Mouse (Mus musculus): ENCODE measurements around the gene Osbpl10. TPM values are rescaled to one million over a fixed set of nuclear protein-coding genes. Genes with fewer than 3 reads are reported as not detected.

Gene Osbpl10
- polyA plus RNA-seq, 1 experiment from 2014 or later: 3.6 TPM

DNA sequence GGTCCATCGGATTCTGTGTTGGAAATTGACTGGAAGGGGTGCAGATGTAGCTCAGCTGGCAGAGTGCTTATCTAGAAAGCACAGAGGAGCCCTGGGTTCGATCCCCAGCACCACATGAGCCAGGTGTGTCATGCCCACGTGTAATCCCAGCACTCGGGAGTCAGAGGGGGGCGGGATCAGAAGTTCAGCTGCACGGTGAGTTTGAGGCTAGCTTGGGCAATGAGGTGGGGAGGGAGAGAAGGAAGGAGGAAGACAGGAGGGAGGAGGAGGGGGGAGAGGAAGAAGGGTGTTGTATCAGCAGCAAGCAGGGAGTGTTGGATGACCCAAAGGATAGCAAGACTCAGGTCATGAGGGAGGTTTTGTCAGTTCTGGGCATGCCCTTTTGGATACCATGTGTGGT lies 55.9 kb downstream of the Osbpl10 start:
- WGBS: 73% methylated on average over 6 of the region's 6 CpGs
- ATAC-seq (ENCODE audit: insufficient number of reproducible peaks, insufficient read depth, low FRiP score, low TSS enrichment, low read depth): no peak
- Histone ChIP-seq H3K27ac (no peak overlapping the region), H3K9me3 (no peaks in the 10 kb centered on the region), H3K9ac (replicated peaks) (no peak overlapping the region), H3K4me3 (replicated peaks) (no peak overlapping the region), H3K4me2 (no peak overlapping the region), H3K4me1 (replicated peaks) (peaks cover 18% of the 10 kb centered on the region), H3K27me3 (no peaks in the 10 kb centered on the region), H3K36me3 (no peaks in the 10 kb centered on the region)

DNA sequence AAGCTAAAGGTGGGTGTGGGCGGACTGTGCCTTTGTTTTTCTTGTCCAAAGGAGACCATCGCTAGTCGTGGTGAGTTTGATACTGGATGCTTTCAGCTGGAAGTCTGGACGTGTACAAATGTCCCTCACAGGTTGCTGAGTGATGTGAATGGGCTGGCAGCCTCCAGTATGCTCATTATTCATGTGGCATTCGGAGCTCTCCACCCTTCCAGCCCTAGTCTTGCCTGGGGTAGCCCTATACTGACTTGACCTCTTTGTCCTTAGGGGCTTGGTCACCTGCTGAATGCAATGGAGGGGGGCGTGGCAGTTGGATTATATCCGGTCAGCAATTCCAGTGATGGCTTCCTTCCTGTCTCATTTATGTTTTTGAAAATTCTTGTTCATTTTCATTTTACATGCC lies 56.4 kb downstream of the Osbpl10 start:
- WGBS: 85% methylated on average over 7 of the region's 7 CpGs
- Histone ChIP-seq H3K9me3 (no peaks in the 10 kb centered on the region), H3K36me3 (no peaks in the 10 kb centered on the region), H3K4me3 (replicated peaks) (no peak overlapping the region), H3K9ac (replicated peaks) (no peak overlapping the region), H3K4me1 (replicated peaks) (peaks cover 17% of the 10 kb centered on the region), H3K27ac (no peak overlapping the region), H3K4me2 (no peak overlapping the region), H3K27me3 (no peaks in the 10 kb centered on the region)
- ATAC-seq (ENCODE audit: insufficient number of reproducible peaks, insufficient read depth, low FRiP score, low TSS enrichment, low read depth): no peak

DNA sequence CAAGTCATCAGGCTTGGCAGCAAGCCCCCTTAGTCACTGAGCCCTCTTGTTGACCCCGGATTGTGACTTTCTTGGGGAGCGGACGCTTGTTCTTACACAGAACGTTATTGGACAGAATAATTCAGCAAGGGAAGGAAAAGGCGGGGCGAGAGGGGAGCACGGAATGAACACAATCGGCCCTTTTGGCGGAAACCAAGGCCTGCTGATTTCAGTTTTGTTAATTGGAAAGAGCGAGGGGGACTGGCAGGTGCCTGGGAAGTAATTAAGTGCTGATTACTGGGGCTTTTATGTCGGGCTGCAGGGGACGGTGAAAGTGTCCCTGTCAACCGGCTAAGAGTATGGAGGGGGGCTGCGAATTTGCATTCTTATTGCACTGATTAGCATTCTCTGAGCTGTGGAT lies 59.8 kb downstream of the Osbpl10 start:
- H3K9ac ChIP-seq (replicated peaks): no peak overlapping the region
- H3K27me3 ChIP-seq: no peaks in the 10 kb centered on the region
- H3K36me3 ChIP-seq: no peaks in the 10 kb centered on the region
- no peaks in the 10 kb centered on the region for H3K9me3 ChIP-seq
- no peak overlapping the region for H3K4me3 ChIP-seq (replicated peaks)
- peaks cover 21% of the 10 kb centered on the region for H3K4me1 ChIP-seq (replicated peaks)
- 29% methylated on average over 14 of the region's 14 CpGs for WGBS
- ATAC-seq (ENCODE audit: insufficient number of reproducible peaks, insufficient read depth, low FRiP score, low TSS enrichment, low read depth): no peak
- H3K27ac ChIP-seq: no peak overlapping the region
- no peak overlapping the region for H3K4me2 ChIP-seq

DNA sequence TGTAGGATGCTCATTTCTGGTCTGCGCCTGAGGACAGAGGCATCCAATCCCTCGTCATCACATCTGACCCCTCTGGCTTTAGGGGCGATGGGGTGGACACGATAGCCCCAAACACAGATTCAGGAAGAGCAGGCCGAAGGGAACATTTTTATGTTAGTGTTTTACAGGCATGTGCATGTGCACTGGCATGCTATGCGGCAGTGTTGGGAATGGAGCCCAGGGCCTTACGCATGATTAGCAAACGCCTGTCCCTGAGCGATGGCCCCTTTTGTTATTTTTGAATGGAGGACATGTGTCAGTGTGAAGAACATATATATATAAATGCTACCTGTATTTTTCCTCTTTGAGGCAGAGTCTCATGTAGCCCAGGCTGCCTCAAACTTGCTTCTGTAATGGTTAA lies 60.3 kb downstream of the Osbpl10 start:
- no peak overlapping the region for H3K27ac ChIP-seq

DNA sequence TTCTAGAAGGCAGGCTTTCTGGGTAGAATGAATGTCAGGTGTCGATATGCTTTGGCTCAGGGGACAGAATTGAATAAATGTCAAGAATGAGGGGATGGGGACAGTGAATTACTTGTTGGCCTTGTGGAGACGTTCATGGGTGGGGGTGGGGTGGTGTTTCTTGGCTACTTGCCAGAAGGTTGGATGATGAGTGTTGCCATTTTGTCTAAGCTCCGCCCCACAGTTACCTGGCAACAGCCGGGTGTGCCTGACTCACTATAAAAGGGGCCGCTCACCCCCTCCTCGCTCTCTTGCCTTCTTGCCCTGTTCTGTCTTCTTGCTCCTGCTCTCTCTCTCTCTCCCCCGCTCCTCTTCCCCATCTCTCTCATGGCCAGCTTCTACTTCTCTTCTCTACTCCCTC lies 60.9 kb downstream of the Osbpl10 start:
- H3K9me3 ChIP-seq: no peaks in the 10 kb centered on the region
- no peak overlapping the region for H3K4me2 ChIP-seq
- H3K4me3 ChIP-seq (replicated peaks): no peak overlapping the region
- H3K27me3 ChIP-seq: no peaks in the 10 kb centered on the region
- no peak for ATAC-seq (ENCODE audit: insufficient number of reproducible peaks, insufficient read depth, low FRiP score, low TSS enrichment, low read depth)
- H3K27ac ChIP-seq: no peak overlapping the region
- H3K9ac ChIP-seq (replicated peaks): 0 out of 2 replicates have a peak overlapping the region, but pooled peaks have one; percentile 2
- WGBS: 66% methylated on average over 7 of the region's 7 CpGs
- peaks cover 22% of the 10 kb centered on the region for H3K4me1 ChIP-seq (replicated peaks)
- no peaks in the 10 kb centered on the region for H3K36me3 ChIP-seq

More for the DNA sequence above, 60.3 kb downstream of the Osbpl10 start:
- H3K9ac ChIP-seq (replicated peaks): no peak overlapping the region
- no peaks in the 10 kb centered on the region for H3K9me3 ChIP-seq
- H3K4me1 ChIP-seq (replicated peaks): peaks cover 22% of the 10 kb centered on the region
- no peaks in the 10 kb centered on the region for H3K36me3 ChIP-seq
- no peak for ATAC-seq (ENCODE audit: insufficient number of reproducible peaks, insufficient read depth, low FRiP score, low TSS enrichment, low read depth)
- 73% methylated on average over 9 of the region's 9 CpGs for WGBS
- no peak overlapping the region for H3K4me2 ChIP-seq
- no peak overlapping the region for H3K4me3 ChIP-seq (replicated peaks)
- no peaks in the 10 kb centered on the region for H3K27me3 ChIP-seq

DNA sequence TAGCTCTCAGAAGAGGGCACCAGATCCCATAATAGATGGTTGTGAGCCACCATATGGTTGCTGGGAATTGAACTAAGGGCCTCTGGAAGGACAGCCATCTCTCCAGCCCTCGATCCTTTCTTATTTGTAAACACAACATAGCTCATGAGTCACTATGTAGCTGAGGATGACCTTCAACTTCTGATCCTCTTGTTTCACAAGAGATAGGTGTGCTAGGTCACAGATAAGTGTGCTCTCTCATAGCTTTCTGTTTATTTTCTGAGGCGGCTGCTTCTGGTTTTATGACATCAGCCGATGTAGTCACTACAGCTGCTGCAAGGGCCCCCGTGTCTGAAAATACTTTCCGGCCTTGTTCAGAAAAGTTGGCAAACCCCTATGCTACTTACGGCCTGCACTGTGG lies 64.2 kb downstream of the Osbpl10 start:
- Histone ChIP-seq H3K4me3 (replicated peaks) (no peak overlapping the region), H3K4me2 (no peak overlapping the region), H3K27ac (no peak overlapping the region), H3K4me1 (replicated peaks) (peaks cover 31% of the 10 kb centered on the region), H3K27me3 (no peaks in the 10 kb centered on the region), H3K9ac (replicated peaks) (no peak overlapping the region), H3K36me3 (no peaks in the 10 kb centered on the region), H3K9me3 (no peaks in the 10 kb centered on the region)
- 86% methylated on average over 6 of the region's 6 CpGs for WGBS
- no peak for ATAC-seq (ENCODE audit: insufficient number of reproducible peaks, insufficient read depth, low FRiP score, low TSS enrichment, low read depth)

DNA sequence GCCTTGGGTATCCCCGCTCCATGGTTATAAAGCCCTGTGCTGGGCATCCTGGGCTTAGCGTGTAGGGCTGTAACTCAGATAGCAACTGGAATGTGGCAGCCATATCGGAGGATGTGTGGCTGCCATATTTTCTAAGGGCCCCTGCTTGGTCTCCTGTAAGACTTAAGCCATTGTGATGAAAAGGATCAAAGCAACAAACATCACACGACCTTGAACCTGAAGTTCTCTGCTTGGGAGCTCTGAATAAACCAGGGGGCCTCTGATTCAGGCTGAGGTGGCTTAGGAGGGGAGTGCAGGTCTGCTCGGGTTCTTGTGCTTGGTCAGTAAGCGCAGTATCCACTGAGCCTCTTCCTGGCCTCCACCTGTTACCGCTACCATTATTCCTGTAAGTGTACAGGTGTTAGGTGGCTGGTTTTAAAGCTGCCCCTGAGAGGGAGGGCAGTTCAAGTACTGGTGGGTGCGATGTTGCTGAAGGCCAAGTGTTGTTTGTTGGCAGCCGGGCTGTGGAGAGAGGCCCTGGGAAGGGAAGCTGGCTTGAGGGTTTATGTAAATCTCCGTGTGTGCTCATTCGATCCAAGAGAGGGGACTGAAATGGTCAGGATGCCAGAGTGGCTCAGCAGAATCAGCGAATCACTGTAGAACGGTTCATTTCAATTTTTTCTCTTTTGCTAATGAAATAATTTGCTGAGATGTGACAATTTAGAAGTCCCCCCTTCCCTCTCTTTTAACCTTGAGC lies 64.8 kb downstream of the Osbpl10 start:
- H3K27me3 ChIP-seq: no peaks in the 10 kb centered on the region
- 87% methylated on average over 13 of the region's 13 CpGs for WGBS
- no peak for ATAC-seq (ENCODE audit: insufficient number of reproducible peaks, insufficient read depth, low FRiP score, low TSS enrichment, low read depth)

DNA sequence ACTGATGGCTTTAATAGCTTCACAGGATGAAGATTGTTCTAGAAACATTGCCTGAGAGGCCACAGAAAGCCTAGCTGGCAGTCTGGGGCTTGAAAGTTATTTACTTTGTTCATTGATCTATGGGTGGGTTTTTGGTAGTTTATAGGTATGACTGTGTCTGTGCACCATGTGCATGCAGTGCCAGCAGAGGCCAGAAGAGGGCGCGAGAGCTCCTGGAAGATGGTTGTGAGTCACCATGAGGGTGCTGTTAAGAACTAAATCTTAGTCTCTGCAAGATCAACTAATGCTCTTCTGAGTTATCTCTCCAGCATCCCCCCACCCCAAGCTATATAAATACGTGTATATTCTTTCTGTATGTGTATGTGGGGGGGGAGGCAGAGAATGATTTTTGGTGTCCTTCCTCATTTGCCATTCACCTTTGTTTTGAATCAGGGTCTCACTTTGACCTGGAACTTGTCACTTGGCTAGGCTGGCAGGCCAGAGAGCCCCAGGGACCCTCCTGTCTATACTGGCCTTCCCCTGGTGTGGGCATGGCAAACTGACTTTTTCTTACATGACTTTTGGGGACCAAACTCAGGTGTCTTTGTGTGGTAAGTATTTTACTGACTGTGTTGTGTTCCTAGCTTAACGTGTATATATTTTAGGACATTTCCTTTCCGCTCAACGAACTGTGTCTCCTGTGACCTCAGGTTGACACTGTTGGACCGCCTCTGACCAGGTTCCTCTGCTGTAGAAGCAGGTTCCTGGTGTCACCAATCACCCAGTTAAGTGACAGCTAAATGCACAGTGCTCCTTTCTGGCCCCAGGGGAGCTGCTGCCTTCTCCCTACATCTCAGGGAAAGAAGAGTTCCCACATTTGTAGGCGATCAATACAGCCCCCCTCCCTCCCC lies 65.8 kb downstream of the Osbpl10 start:
- no peaks in the 10 kb centered on the region for H3K36me3 ChIP-seq
- 80% methylated on average over 8 of the region's 8 CpGs for WGBS
- peaks cover 20% of the 10 kb centered on the region for H3K4me1 ChIP-seq (replicated peaks)
- H3K4me2 ChIP-seq: no peak overlapping the region
- H3K27ac ChIP-seq: no peak overlapping the region
- no peak overlapping the region for H3K4me3 ChIP-seq (replicated peaks)
- H3K9ac ChIP-seq (replicated peaks): no peak overlapping the region
- no peak for ATAC-seq (ENCODE audit: insufficient number of reproducible peaks, insufficient read depth, low FRiP score, low TSS enrichment, low read depth)
- no peaks in the 10 kb centered on the region for H3K27me3 ChIP-seq
- no peaks in the 10 kb centered on the region for H3K9me3 ChIP-seq

More for the DNA sequence above, 64.8 kb downstream of the Osbpl10 start:
- H3K9me3 ChIP-seq: no peaks in the 10 kb centered on the region
- H3K4me3 ChIP-seq (replicated peaks): no peak overlapping the region
- H3K4me1 ChIP-seq (replicated peaks): peaks cover 29% of the 10 kb centered on the region
- no peak overlapping the region for H3K27ac ChIP-seq
- H3K4me2 ChIP-seq: no peak overlapping the region
- H3K36me3 ChIP-seq: no peaks in the 10 kb centered on the region
- H3K9ac ChIP-seq (replicated peaks): no peak overlapping the region

DNA sequence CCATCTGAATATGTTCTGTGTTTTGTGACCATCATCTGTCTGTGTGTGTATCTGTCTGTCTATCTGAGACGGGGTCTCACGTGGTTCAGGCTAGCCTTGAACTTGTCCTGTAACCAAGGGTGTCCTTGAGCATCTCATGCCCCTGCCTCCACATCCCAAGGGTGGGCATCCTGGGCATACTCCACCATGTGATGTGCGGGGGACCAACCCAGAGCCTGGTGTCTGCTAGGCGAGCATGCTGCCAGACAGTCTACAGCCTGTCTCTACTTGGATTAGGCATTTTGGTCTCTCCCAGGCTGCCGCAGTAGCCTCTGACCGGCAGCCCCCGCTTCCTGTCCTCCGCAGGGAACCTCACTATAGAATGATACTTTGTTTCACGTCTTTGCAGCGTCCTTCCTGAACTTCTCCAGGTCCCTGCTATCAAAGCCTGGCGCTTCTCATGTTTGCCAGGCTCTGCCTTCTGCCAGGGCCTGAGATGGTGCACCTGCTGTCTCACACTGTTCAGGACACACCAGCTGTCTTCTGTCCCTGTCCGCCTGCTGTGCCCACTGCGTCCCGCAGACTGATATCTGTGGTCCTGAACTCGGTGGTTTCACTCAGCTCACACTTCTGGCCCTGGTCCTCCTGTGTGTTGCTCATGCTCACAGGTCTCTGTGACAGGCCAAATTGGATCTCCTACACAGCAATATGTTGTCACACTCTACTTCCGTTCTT lies 66.9 kb downstream of the Osbpl10 start:
- Histone ChIP-seq H3K36me3 (no peaks in the 10 kb centered on the region), H3K27ac (no peak overlapping the region), H3K4me1 (replicated peaks) (peaks cover 20% of the 10 kb centered on the region), H3K9ac (replicated peaks) (no peak overlapping the region), H3K27me3 (no peaks in the 10 kb centered on the region), H3K9me3 (no peaks in the 10 kb centered on the region), H3K4me3 (replicated peaks) (no peak overlapping the region), H3K4me2 (no peak overlapping the region)
- 75% methylated on average over 16 of the region's 16 CpGs for WGBS
- no peak for ATAC-seq (ENCODE audit: insufficient number of reproducible peaks, insufficient read depth, low FRiP score, low TSS enrichment, low read depth)

DNA sequence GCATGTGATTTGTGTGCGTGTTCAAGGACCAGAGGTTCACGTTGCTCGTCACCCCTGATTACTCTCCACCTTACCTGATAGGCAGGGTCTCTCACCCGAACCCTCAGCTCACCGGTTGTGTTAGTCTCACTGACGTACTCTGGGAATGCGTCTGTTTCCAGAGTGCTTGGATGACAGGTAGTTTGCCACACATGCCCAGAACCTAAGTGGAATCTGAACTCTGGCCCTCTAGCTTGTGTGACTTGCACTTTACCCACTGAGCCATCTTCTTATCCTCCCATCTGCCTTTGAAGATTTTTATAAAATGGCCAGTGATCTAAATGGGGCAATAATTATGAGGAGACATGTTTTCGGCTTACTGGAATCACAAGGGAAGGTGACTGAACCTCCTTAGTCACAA lies 68.3 kb downstream of the Osbpl10 start:
- peaks cover 26% of the 10 kb centered on the region for H3K4me1 ChIP-seq (replicated peaks)
- no peaks in the 10 kb centered on the region for H3K36me3 ChIP-seq
- no peak overlapping the region for H3K27ac ChIP-seq
- 89% methylated on average over 8 of the region's 8 CpGs for WGBS
- no peaks in the 10 kb centered on the region for H3K27me3 ChIP-seq
- H3K9me3 ChIP-seq: no peaks in the 10 kb centered on the region
- no peak overlapping the region for H3K4me2 ChIP-seq
- no peak overlapping the region for H3K9ac ChIP-seq (replicated peaks)
- no peak for ATAC-seq (ENCODE audit: insufficient number of reproducible peaks, insufficient read depth, low FRiP score, low TSS enrichment, low read depth)
- no peak overlapping the region for H3K4me3 ChIP-seq (replicated peaks)

DNA sequence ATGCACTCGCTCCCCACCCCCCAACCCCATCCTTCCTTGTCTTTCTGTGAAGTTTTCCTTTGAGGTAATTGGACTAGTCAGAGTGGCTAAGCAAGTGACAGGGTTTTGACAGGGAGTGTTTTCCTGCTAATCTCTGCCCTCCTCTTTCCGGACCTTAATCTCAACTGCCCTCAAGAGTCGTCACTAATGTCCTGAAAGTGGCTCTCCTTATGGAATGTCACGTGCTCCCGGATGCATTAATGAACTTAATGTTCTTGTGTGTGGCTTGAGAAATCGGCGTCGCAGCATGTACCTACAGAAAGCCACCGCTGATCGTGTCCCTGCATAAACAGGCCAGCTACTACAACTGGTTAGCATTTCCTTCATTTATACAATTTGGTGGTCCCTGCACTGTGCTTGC lies 70.0 kb downstream of the Osbpl10 start:
- WGBS: 72% methylated on average over 10 of the region's 10 CpGs
- Histone ChIP-seq H3K4me2 (no peak overlapping the region), H3K36me3 (no peaks in the 10 kb centered on the region), H3K27me3 (no peaks in the 10 kb centered on the region), H3K4me1 (replicated peaks) (peaks cover 20% of the 10 kb centered on the region), H3K27ac (no peak overlapping the region), H3K9ac (replicated peaks) (no peak overlapping the region), H3K4me3 (replicated peaks) (no peak overlapping the region), H3K9me3 (no peaks in the 10 kb centered on the region)
- ATAC-seq (ENCODE audit: insufficient number of reproducible peaks, insufficient read depth, low FRiP score, low TSS enrichment, low read depth): no peak

All from limb, embryonic 12.5 days (tissue).